Mouse (Mus musculus): Measurements from ENCODE around the gene Bmp5.
"Not testable (repeated sequence)": the region's sequence is repeated elsewhere in the genome, so short reads cannot be mapped to it uniquely, and the experiment has no call there.

Bmp5 gene

GRCm38 (mm10) chr9:75775129-75775845 lies at the start of gene Bmp5:
Gene Bmp5 (plus strand): TSS chr9:75775364.
- no peak for DNase-seq (ENCODE audit: low spot score in 2 of 2)

- DNase-seq (ENCODE audit: low spot score in 2 of 2) = no peak
Observed at GRCm38 (mm10) chr9:75760075-75760474, 15.1 kb upstream of the Bmp5 start.

- no peak for DNase-seq (ENCODE audit: low spot score in 2 of 2)
Observed at GRCm38 (mm10) chr9:75761567-75761966, 13.6 kb upstream of the Bmp5 start.

GRCm38 (mm10) chr9:75762487-75762886 lies 12.7 kb upstream of the Bmp5 start:
- no peak for DNase-seq (ENCODE audit: low spot score in 2 of 2)

DNA sequence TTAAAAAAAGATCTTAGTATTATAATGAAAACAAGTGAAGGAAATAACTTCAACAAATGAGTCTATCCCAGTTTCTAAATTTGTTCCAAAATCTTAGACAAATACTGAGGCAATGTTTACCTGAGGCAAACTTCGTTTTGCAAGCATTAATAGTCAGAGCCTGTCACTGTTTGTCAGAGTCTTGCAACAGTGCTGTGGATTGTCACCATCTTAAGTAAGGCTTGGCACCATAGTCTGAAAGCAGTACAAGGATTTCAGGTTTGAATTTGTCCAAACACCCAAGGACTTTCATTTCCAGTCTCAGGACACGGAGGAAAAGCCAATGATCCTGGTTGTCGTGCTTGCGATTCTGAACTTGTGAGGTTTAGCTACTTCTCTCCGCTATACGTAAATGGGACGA lies 10.4 kb upstream of the Bmp5 start:
- DNase-seq (ENCODE audit: low spot score in 2 of 2) = no peak

- no peak for DNase-seq (ENCODE audit: low spot score in 2 of 2)
Observed at GRCm38 (mm10) chr9:75766521-75766920, 8.6 kb upstream of the Bmp5 start.

DNA sequence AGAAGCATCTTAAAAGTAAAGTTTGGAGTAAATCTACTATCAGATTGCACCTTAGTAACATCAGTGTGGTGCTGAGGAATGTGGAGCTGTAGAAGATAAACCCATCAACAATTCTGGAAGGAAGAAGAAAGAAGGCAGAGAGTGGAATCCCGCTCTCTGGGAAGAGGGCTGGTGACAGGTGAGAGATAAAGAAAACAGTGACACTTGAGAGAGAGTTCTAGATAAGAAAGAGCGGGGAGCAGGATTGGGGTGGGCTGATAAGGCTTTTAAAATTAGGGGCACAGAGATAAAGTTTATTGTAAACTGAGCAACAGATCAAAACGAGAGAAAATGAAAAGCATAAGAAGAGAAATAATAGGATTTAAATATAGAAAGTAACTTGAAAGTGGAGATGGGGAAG lies 6.1 kb upstream of the Bmp5 start:
- DNase-seq (ENCODE audit: low spot score in 2 of 2) = no peak

- DNase-seq (ENCODE audit: low spot score in 2 of 2) = no peak
Observed at GRCm38 (mm10) chr9:75776153-75776552, 989 bp downstream of the Bmp5 start.

DNA sequence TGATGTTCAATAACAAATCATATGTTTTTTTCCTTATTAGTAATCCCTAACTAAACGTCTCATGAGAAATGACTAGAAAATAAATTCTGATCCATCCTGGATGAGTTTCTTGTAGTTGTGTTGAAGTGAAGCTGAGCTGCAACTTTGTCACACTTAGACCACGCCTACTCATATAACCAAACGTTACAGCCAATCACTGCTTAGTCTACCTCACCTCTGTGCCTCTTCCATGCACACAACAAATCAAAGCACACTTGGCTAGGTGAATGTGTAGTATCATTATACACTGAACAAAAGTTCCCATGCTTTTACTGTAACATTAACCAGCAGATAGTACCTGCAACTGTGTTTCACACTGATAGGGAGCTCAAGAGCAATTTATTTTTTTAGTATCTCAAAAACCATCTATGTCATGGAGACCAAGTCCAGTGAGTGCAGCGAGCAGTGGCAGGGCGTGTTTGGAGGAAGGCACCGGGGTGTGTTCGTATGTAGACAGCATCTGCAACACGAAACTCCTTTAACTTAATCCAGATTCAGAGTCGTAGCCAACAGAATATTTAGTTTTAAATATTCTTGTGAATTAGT lies 3.7 kb downstream of the Bmp5 start:
- no peak for DNase-seq (ENCODE audit: low spot score in 2 of 2)

DNA sequence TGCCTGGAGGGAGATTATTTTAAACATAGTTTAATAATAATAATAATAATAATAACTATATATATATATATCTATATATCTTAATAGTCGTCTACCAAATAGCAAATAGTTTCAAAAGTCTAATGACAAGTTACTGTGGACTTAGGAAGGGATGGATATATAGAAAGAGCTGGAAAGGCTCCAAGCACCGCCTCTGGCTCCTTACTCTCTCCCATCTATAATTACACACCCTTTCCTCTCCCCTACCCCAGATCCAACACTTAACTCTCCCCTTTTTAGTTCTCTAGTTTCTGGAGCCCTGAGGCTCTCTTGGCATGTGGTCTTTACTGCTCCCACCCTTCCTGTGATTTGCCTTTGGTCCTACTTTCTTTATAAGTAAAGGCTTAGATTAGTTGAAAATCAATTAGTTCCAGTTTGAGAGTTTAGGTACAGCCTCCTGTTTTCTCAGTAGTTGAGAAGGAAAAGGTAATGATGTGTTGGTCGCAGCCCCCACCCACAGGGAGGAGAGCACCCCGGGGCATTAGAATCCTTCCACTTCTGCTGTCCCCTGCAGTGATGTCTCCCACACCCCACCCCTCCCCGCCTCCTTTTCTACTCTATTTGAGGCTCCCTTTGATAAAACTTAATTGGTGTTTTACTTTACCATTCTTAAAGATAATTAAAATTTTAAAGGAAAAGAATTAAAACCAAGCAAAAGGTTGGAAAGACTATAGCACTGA lies 5.6 kb downstream of the Bmp5 start:
- no peak for DNase-seq (ENCODE audit: low spot score in 2 of 2)

- DNase-seq (ENCODE audit: low spot score in 2 of 2) = no peak
Observed at GRCm38 (mm10) chr9:75781600-75781999, 6.4 kb downstream of the Bmp5 start.

DNA sequence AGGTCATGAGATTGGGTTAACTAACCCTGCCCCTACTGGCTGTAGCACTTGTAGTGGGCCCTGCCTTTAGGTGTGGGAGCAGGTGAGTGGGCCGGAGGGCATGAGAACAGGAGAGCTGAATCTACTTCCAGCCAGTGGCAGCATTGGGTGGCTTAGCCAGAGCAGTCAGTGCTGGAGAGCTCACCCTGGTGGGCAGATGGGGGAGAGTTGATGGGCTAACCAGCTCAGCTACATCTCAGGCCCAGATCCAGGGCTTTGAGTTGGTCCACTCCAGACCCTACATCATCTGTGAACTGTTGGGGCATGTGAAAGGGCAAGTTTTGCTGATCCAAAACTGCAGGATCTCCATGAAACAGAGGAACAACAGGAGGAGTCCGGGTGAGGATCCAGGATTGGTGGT lies 8.4 kb downstream of the Bmp5 start:
- DNase-seq (ENCODE audit: low spot score in 2 of 2) = no peak

DNA sequence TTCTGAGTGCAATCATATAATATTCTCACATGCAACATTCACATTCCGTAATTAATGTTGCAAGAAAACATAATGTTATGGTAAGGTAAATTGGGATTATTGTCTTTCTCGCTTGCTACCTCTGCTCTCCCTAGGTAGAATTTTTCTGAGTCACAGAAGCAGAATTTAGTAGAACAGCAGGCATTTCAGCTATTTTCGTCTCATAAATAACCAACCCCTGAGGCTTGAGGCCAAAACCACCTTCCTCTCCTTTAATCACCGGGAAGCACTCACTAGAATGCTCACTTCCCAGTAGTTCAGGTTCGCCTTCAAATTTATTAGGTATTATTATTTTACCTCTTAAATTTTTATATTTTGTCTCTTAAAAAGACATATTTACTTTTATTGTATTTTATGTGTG lies 10.8 kb downstream of the Bmp5 start:
- no peak for DNase-seq (ENCODE audit: low spot score in 2 of 2)

DNA sequence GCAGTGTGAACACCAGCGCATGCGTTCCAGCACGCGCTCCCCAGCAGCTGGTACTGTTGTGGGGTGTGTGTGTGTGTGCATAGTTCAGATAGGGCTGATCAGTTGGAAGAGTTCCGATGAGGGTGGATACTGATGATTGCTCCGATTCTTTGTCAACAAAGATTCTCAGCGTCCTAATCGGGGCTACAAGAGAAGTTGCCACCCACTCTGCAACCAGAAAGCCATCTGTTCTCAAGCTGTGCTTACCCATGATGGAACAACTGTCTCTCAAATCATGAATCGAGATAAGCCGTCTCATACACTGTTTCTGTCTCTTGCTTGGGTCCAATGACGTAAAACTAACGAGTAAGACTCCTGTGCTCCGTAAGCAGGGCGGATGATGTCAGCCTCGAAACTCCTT lies 12.0 kb downstream of the Bmp5 start:
- no peak for DNase-seq (ENCODE audit: low spot score in 2 of 2)

- DNase-seq (ENCODE audit: low spot score in 2 of 2) = no peak
Observed at GRCm38 (mm10) chr9:75789879-75790428, 14.8 kb downstream of the Bmp5 start.

DNA sequence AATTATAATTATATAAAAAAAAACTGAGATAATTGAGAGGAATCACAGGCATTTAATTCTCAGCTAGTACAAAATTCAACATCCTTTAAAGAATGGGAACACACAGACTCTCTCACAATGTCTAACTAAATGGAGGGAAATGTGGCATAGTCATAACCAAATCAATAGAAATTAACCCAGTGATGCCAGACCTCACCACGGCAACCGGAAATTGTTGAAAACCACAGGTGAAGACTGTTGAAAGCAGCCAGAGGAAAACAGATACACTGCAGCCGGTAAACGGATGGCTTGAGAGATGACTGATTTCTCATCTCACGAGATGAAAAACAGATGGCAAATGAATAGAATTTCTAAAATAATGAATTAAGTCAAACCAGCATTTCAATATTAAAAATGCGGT lies 29.8 kb downstream of the Bmp5 start:
- DNase-seq (ENCODE audit: low spot score in 2 of 2) = no peak

GRCm38 (mm10) chr9:75808179-75808578 lies 33.0 kb downstream of the Bmp5 start:
- DNase-seq (ENCODE audit: low spot score in 2 of 2) = not testable (repeated sequence)

- DNase-seq (ENCODE audit: low spot score in 2 of 2) = no peak
Observed at GRCm38 (mm10) chr9:75808659-75809058, 33.5 kb downstream of the Bmp5 start.

DNA sequence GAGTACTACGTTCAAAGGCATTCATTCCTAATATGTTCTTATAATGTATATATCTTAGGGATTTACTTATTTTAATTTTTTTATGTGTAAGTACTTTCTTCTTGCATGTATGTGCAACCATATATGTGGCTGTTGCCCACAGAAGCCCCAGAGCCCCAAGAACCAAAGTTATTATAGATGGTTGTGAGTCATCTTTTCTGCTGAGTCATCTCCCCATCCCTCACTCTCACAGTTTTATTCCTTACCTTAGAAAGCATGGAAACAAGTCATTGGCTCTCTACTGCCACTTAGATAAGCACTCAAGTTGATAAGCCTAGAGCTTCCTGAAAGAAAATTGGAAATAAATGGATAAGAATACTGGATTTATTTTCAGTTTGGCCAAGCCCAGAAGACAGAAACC lies 40.0 kb downstream of the Bmp5 start:
- no peak for DNase-seq (ENCODE audit: low spot score in 2 of 2)

GRCm38 (mm10) chr9:75818400-75818799 lies 43.2 kb downstream of the Bmp5 start:
- no peak for DNase-seq (ENCODE audit: low spot score in 2 of 2)

GRCm38 (mm10) chr9:75832468-75832867 lies 57.3 kb downstream of the Bmp5 start:
- DNase-seq (ENCODE audit: low spot score in 2 of 2) = no peak

- no peak for DNase-seq (ENCODE audit: low spot score in 2 of 2)
Observed at GRCm38 (mm10) chr9:75833189-75833732, 58.1 kb downstream of the Bmp5 start.

GRCm38 (mm10) chr9:75839450-75839849 lies 64.3 kb downstream of the Bmp5 start:
- no peak for DNase-seq (ENCODE audit: low spot score in 2 of 2)
